Mouse (Mus musculus) skeletal muscle tissue, postnatal 0 days (tissue): ENCODE results near the gene Gucy2c. TPM values are rescaled to one million over a fixed set of nuclear protein-coding genes. Genes with fewer than 3 reads are reported as not detected.

Experiments used
- microRNA-seq, 2 experiments: library from miRNA; unstranded; fragments of <30 nt; microRNA quantifications; one replicate each; pipeline ENCODE4; 2016
- polyA plus RNA-seq: library from polyadenylated mRNA; unstranded; fragments of >200 nt; fragmentation: Nextera tagmentation; extraction: Ambion mirVana; gene quantifications from 2 replicates; pipeline ENCODE4 v1.2.1, GENCODE M21; 2015

Gucy2c gene
- not detected in 2 replicates for polyA plus RNA-seq

GRCm38 (mm10) chr6:136781377-136781986, at the start of gene Gucy2c:
Gene Gucy2c (minus strand): TSS chr6:136781765.

DNA sequence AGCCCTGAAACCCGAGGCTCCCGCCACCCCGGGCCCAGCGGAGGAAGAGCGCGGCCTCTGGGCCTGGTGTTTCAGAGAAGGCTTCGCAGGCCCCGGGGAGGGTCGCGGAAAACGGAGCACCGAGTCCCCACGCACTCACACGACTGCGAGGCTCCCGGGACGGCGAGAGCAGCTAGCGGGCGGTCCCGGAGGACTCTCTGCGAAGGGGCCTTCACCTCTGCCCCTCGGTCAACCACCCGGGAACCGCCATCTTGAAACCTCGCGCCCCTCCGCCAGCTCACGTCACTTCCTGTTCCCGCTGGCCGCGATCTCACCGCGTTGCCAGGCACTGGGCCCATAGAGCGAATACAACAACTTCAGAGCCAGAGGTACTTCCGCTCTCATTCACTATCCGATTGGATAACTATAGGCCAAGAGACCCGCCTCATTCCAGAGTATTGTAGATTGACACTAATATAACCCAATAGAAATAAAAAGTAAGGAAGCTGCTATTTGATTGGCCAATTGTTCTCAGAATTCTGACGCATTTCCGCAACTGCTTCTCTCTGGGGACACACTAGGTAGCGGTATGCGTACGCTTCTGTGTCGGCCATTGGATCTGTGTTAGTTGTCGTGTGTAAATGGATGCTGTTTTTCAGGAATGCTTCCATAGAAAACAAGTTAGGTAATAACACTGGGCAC, 46.5 kb upstream of the Gucy2c start, which contains the start of gene Wbp11:
Wbp11 (minus strand) TSS at position 353 of the 681 bp plus-strand sequence.

GRCm38 (mm10) chr6:136827516-136827880, 45.9 kb upstream of the Gucy2c start, which contains the start of gene BC049715:
Gene BC049715 (plus strand): TSS chr6:136827626.

GRCm38 (mm10) chr6:136808014-136808417, 26.5 kb upstream of the Gucy2c start, which contains the start of gene H2afj:
Gene H2afj (plus strand): TSS chr6:136808244.

DNA sequence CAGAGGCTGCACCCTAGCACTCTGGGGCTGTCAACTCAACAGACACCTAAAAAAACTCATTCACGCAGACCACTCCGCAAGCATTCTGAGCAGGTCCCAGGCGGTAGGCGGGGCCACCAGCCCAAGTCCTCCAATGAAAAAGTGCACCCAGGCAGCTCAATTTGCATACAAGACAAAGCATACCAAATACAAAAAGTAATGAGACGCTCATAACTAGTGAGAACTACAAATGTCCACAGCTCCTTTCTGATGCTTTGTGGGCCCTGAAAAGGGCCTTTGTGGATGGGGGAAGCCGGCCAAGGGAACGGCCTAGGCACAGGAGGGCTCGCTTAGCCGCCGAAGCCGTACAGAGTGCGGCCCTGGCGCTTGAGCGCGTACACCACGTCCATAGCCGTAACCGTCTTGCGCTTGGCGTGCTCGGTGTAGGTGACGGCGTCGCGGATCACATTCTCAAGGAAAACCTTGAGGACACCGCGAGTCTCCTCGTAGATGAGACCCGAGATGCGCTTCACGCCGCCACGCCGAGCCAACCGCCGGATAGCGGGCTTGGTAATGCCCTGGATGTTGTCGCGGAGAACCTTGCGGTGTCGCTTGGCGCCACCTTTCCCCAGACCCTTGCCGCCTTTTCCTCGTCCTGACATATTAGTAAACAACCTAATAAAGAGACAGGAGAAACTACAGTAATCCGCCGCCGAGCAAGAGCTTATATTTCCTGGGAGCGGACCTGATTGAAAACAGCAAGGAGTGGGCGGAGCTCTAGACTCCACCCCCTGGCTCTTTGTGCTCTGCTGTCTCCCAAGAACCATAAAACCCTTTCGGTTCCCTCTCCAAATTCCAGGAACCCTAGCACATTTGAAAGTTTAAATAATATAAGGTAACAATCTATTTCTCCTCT, 22.4 kb upstream of the Gucy2c start, which contains the start of gene Hist4h4:
Hist4h4 (minus strand) TSS at position 677 of the 895 bp plus-strand sequence.

GRCm38 (mm10) chr6:136661706-136662016, 119.9 kb downstream of the Gucy2c start, which contains the start of gene Plbd1:
Gene Plbd1 (minus strand): TSS chr6:136661928.

Small RNA genes lying within 50 kb of the gene (microRNA-seq; reads per million reads assigned to microRNA genes)
- gene Gm44364, result 0 reads per million in 2 experiments

Other genes with a start within 250 kb of the Gucy2c start
- gene Plbd1, start 119.8 kb downstream of the Gucy2c start, polyA plus RNA-seq, result 16.5 and 26.2 TPM in 2 replicates
- 0.26 and 0.28 TPM in 2 replicates for gene Hist4h4, start 22.6 kb upstream of the Gucy2c start, polyA plus RNA-seq
- 38.7 and 55.9 TPM in 2 replicates for gene H2afj, start 26.5 kb upstream of the Gucy2c start, polyA plus RNA-seq
- 0.50 and 0.60 TPM in 2 replicates for gene BC049715, start 45.9 kb upstream of the Gucy2c start, polyA plus RNA-seq
- gene Wbp11, start 46.5 kb upstream of the Gucy2c start, polyA plus RNA-seq, result 53.0 and 56.4 TPM in 2 replicates
- gene Smco3, start 53.7 kb upstream of the Gucy2c start, polyA plus RNA-seq, result 0.96 and 1.1 TPM in 2 replicates
- gene Art4, start 76.0 kb upstream of the Gucy2c start, polyA plus RNA-seq, result 0.30 and 0.36 TPM in 2 replicates
- gene Mgp, start 94.1 kb upstream of the Gucy2c start, polyA plus RNA-seq, result 124 and 127 TPM in 2 replicates
- gene Erp27, start 140.4 kb upstream of the Gucy2c start, polyA plus RNA-seq, result 0.50 and 0.55 TPM in 2 replicates
- not detected in 2 replicates for gene Pde6h, start 142.1 kb upstream of the Gucy2c start, polyA plus RNA-seq
- gene Arhgdib, start 160.1 kb upstream of the Gucy2c start, polyA plus RNA-seq, result 47.1 and 65.8 TPM in 2 replicates